Mouse (Mus musculus): Measurements from ENCODE around the gene Olfm2.

Olfm2 gene

GRCm38 (mm10) chr9:20746017-20746660 lies at the start of gene Olfm2:
Olfm2 (minus strand) TSS chr9:20746349.
- DNase-seq: peak; percentile 83

GRCm38 (mm10) chr9:20794108-20794806 lies 48.1 kb upstream of the Olfm2 start:
- DNase-seq: peak; percentile 99

GRCm38 (mm10) chr9:20790345-20790744 lies 44.2 kb upstream of the Olfm2 start:
- no peak for DNase-seq

GRCm38 (mm10) chr9:20789651-20790050 lies 43.5 kb upstream of the Olfm2 start:
- no peak for DNase-seq

GRCm38 (mm10) chr9:20787992-20788391 lies 41.8 kb upstream of the Olfm2 start:
- DNase-seq: no peak

- DNase-seq: no peak
These were observed 38.9 kb upstream of the Olfm2 start for GRCm38 (mm10) chr9:20785055-20785454.

- DNase-seq: no peak
These were observed 35.1 kb upstream of the Olfm2 start for GRCm38 (mm10) chr9:20781286-20781685.

GRCm38 (mm10) chr9:20765274-20765673 lies 19.1 kb upstream of the Olfm2 start:
- DNase-seq: no peak

GRCm38 (mm10) chr9:20763099-20763498 lies 16.9 kb upstream of the Olfm2 start:
- DNase-seq: peak; percentile 96

- DNase-seq: no peak
These were observed 16.2 kb upstream of the Olfm2 start for GRCm38 (mm10) chr9:20762197-20762961.

GRCm38 (mm10) chr9:20761388-20761787 lies 15.2 kb upstream of the Olfm2 start:
- DNase-seq: peak; percentile 92

- DNase-seq: peak; percentile 100
These were observed 14.7 kb upstream of the Olfm2 start for GRCm38 (mm10) chr9:20760813-20761212.

- DNase-seq: peak; percentile 97
These were observed 12.7 kb upstream of the Olfm2 start for GRCm38 (mm10) chr9:20758896-20759295.

- no peak for DNase-seq
These were observed 12.1 kb upstream of the Olfm2 start for GRCm38 (mm10) chr9:20758243-20758642.

- no peak for DNase-seq
These were observed 11.2 kb upstream of the Olfm2 start for GRCm38 (mm10) chr9:20757087-20757955.

- DNase-seq: no peak
These were observed 10.0 kb upstream of the Olfm2 start for GRCm38 (mm10) chr9:20756081-20756700.

GRCm38 (mm10) chr9:20754335-20754734 lies 8.2 kb upstream of the Olfm2 start:
- no peak for DNase-seq

GRCm38 (mm10) chr9:20751477-20752029 lies 5.4 kb upstream of the Olfm2 start:
- DNase-seq: no peak

- no peak for DNase-seq
These were observed 3.1 kb upstream of the Olfm2 start for GRCm38 (mm10) chr9:20749213-20749612.

- no peak for DNase-seq
These were observed 2.4 kb upstream of the Olfm2 start for GRCm38 (mm10) chr9:20748540-20748939.

GRCm38 (mm10) chr9:20747682-20748081 lies 1.5 kb upstream of the Olfm2 start:
- no peak for DNase-seq

Measured in heart, adult 11 months (tissue).